8 mouse cellular contexts compared by ENCODE assay signal in genomic region chr10:126809587-126809986, GRCm38 (mm10).
DNase-seq lines count a peak whose midpoint lies in the region; ATAC-seq and TF ChIP-seq lines count a peak whose summit lies in the region.

No protein-coding gene starts in this region.

- 61% methylated on average over 17 of the region's 17 CpGs for WGBS in neural tube, embryonic 11.5 days
- WGBS in heart, postnatal 0 days: 42% methylated on average over 17 of the region's 17 CpGs
- WGBS in limb, embryonic 10.5 days: 50% methylated on average over 17 of the region's 17 CpGs
- WGBS in midbrain, embryonic 16.5 days: 48% methylated on average over 17 of the region's 17 CpGs

- no peaks in the 10 kb centered on the region for H3K36me3 ChIP-seq in neural tube, embryonic 11.5 days (ENCODE audit: control insufficient read depth, insufficient read depth, low read length)
- H3K36me3 ChIP-seq in heart, postnatal 0 days (replicated peaks; ENCODE audit: control insufficient read depth, insufficient read depth, low read length): no peaks in the 10 kb centered on the region
- H3K36me3 ChIP-seq in limb, embryonic 10.5 days: no peaks in the 10 kb centered on the region
- H3K36me3 ChIP-seq in midbrain, embryonic 16.5 days (ENCODE audit: control insufficient read depth, insufficient read depth, low read length): no peaks in the 10 kb centered on the region

- peak; percentile 39; the same call in 1 of the 2 replicates for ATAC-seq in neural tube, embryonic 11.5 days (ENCODE audit: insufficient read depth, low FRiP score, low TSS enrichment)
- ATAC-seq in heart, postnatal 0 days (ENCODE audit: insufficient read depth, low read depth): peak; percentile 17; the same call in 1 of the 2 replicates
- no peak for ATAC-seq in midbrain, embryonic 16.5 days

- TF ChIP-seq EP300 in heart, postnatal 0 days (IDR thresholded peaks at IDR 0.05; ENCODE audit: low read depth): no peak

- no peaks in the 10 kb centered on the region for H3K4me1 ChIP-seq in neural tube, embryonic 11.5 days (ENCODE audit: control insufficient read depth, insufficient read depth, low read length)
- H3K4me1 ChIP-seq in heart, postnatal 0 days (ENCODE audit: control insufficient read depth, insufficient read depth): no peaks in the 10 kb centered on the region
- peaks cover 13% of the 10 kb centered on the region for H3K4me1 ChIP-seq in limb, embryonic 10.5 days
- no peaks in the 10 kb centered on the region for H3K4me1 ChIP-seq in midbrain, embryonic 16.5 days (ENCODE audit: control insufficient read depth, insufficient read depth, low read length)

- H3K9ac ChIP-seq in neural tube, embryonic 11.5 days (ENCODE audit: low read length): peak overlapping the region; percentile 8; the same call in 1 of the 2 replicates
- no peak overlapping the region for H3K9ac ChIP-seq in heart, postnatal 0 days (replicated peaks; ENCODE audit: low read depth, low read length)
- H3K9ac ChIP-seq in midbrain, embryonic 16.5 days (ENCODE audit: low read depth, low read length): no peak overlapping the region

- no peaks in the 10 kb centered on the region for H3K27me3 ChIP-seq in neural tube, embryonic 11.5 days (ENCODE audit: control insufficient read depth, insufficient read depth, low read length)
- no peaks in the 10 kb centered on the region for H3K27me3 ChIP-seq in heart, postnatal 0 days (ENCODE audit: control insufficient read depth, insufficient read depth, low read length)
- H3K27me3 ChIP-seq in limb, embryonic 10.5 days (ENCODE audit: low read depth, poor library complexity, severe bottlenecking): no peaks in the 10 kb centered on the region
- no peaks in the 10 kb centered on the region for H3K27me3 ChIP-seq in midbrain, embryonic 16.5 days (ENCODE audit: control insufficient read depth, insufficient read depth, low read depth, low read length)

- peak; percentile 21 for TF ChIP-seq CTCF in heart, postnatal 0 days (IDR thresholded peaks at IDR 0.05; ENCODE audit: low read depth)

- H3K27ac ChIP-seq in neural tube, embryonic 11.5 days (ENCODE audit: low read depth, low read length): no peak overlapping the region
- no peak overlapping the region for H3K27ac ChIP-seq in heart, postnatal 0 days (ENCODE audit: low read depth)
- H3K27ac ChIP-seq in limb, embryonic 10.5 days: peak overlapping the region; percentile 17; the same call in 1 of the 2 replicates
- H3K27ac ChIP-seq in midbrain, embryonic 16.5 days (ENCODE audit: low read length): peak overlapping the region; percentile 55

- no peak overlapping the region for H3K4me3 ChIP-seq in neural tube, embryonic 11.5 days (ENCODE audit: low read depth, low read length)
- H3K4me3 ChIP-seq in heart, postnatal 0 days (ENCODE audit: low read depth, low read length): peak overlapping the region; percentile 35
- H3K4me3 ChIP-seq in limb, embryonic 10.5 days: peak overlapping the region; percentile 36
- peak overlapping the region; percentile 26 for H3K4me3 ChIP-seq in midbrain, embryonic 16.5 days (ENCODE audit: low read depth, low read length)

- no peaks in the 10 kb centered on the region for H3K9me3 ChIP-seq in neural tube, embryonic 11.5 days (ENCODE audit: control insufficient read depth, low read length)
- no peaks in the 10 kb centered on the region for H3K9me3 ChIP-seq in heart, postnatal 0 days (replicated peaks; ENCODE audit: control insufficient read depth, low read length)
- no peaks in the 10 kb centered on the region for H3K9me3 ChIP-seq in limb, embryonic 10.5 days (replicated peaks)
- no peaks in the 10 kb centered on the region for H3K9me3 ChIP-seq in midbrain, embryonic 16.5 days (replicated peaks; ENCODE audit: control insufficient read depth, low read length, poor library complexity, severe bottlenecking)

- peak overlapping the region; percentile 31 for H3K4me2 ChIP-seq in neural tube, embryonic 11.5 days (ENCODE audit: low read depth)
- H3K4me2 ChIP-seq in heart, postnatal 0 days (ENCODE audit: low read depth, low read length): peak overlapping the region; percentile 47
- peak overlapping the region; percentile 37 for H3K4me2 ChIP-seq in midbrain, embryonic 16.5 days (ENCODE audit: low read length)

- DNase-seq in neural tube, embryonic 11.5 days (ENCODE audit: low spot score): peak; percentile 32
- DNase-seq in neural tube, embryonic 10.5 days (ENCODE audit: extremely low spot score, low spot score): no peak
- DNase-seq in cerebellum, postnatal 14 days: peak; percentile 52 to 64
- peak; percentile 7 for DNase-seq in heart, postnatal 0 days (ENCODE audit: low spot score)
- DNase-seq in limb, embryonic 10.5 days (ENCODE audit: low spot score): no peak
- no peak for DNase-seq in gastrocnemius, adult 18-20 months (ENCODE audit: low spot score)
- DNase-seq in ovary, postnatal 10 days (ENCODE audit: low spot score): no peak

Comparison
In these comparisons a context has a peak if more than half of its experiments do, and no peak if none do; other contexts are left out.
1. DNase-seq: peak in neural tube, embryonic 11.5 days (single experiment), cerebellum, postnatal 14 days (2 of 2) and heart, postnatal 0 days (single experiment); none in neural tube, embryonic 10.5 days (single experiment), limb, embryonic 10.5 days (single experiment), gastrocnemius, adult 18-20 months (single experiment) and ovary, postnatal 10 days (single experiment).
2. H3K27ac ChIP-seq: peak in limb, embryonic 10.5 days (single experiment) and midbrain, embryonic 16.5 days (single experiment); none in neural tube, embryonic 11.5 days (single experiment) and heart, postnatal 0 days (single experiment).
3. Peak in every context shown above with its lines, with median percentiles within 50 percentile points of each other: H3K4me2 ChIP-seq.